Mouse (Mus musculus) large intestine, adult 2 months (tissue): ENCODE results near the gene Gm9495. TPM values are rescaled to one million over a fixed set of nuclear protein-coding genes. Genes with fewer than 3 reads are reported as not detected.
A peak's percentile ranks its signal among the peaks of the same experiment; 100 is the strongest.
"Not testable (repeated sequence)": the region's sequence is repeated elsewhere in the genome, so short reads cannot be mapped to it uniquely, and the experiment has no call there.

Experiments
- DNase-seq: peaks from one replicate; pipeline ENCODE4 v3.0.0-alpha.2; 2012; ENCODE audit warnings: low read depth, low spot score
- WGBS: fragments of 180-500 bp; shearing (Covaris S2); methylation state at CpG from one replicate; pipeline ENCODE4 v1.1.7; 2018; 5-methylcytosine and 5-hydroxymethylcytosine counted together
- polyA plus RNA-seq: library from polyadenylated mRNA; depleted of rRNA; stranded (reverse); fragments of >200 nt; gene quantifications from 2 replicates; pipeline ENCODE4 v1.2.3, GENCODE M21; 2012; rRNA removed

Gene Gm9495
- polyA plus RNA-seq: not detected in 2 replicates

GRCm38 (mm10) chr8:69453465-69453864, at the start of gene Gm9495:
Gene Gm9495 (minus strand): TSS chr8:69453565.
- WGBS: 97% methylated on average over 2 of the region's 3 CpGs
- DNase-seq: not testable (repeated sequence)

GRCm38 (mm10) chr8:69474946-69475345, 21.6 kb upstream of the Gm9495 start:
- DNase-seq: not testable (repeated sequence)
- WGBS: 91% methylated on average over 3 of the region's 3 CpGs

GRCm38 (mm10) chr8:69420018-69420417, 33.3 kb downstream of the Gm9495 start:
- 73% methylated on average over 3 of the region's 3 CpGs for WGBS
- DNase-seq: not testable (repeated sequence)

GRCm38 (mm10) chr8:69414326-69414725, 39.0 kb downstream of the Gm9495 start:
- DNase-seq: no peak
- 100% methylated on average over 1 of the region's 1 CpGs for WGBS

GRCm38 (mm10) chr8:69404768-69405167, 48.6 kb downstream of the Gm9495 start:
- WGBS: 71% methylated on average over 6 of the region's 6 CpGs
- DNase-seq: no peak

- DNase-seq: no peak
- 35% methylated on average over 4 of the region's 4 CpGs for WGBS
Observed at GRCm38 (mm10) chr8:69399956-69400443, 53.4 kb downstream of the Gm9495 start.

- 12% methylated on average over 43 of the region's 43 CpGs for whole genome bisulfite sequencing
- DNase-seq: no peak
Observed at GRCm38 (mm10) chr8:69399181-69399955, 54.0 kb downstream of the Gm9495 start.

GRCm38 (mm10) chr8:69396196-69396595, 57.2 kb downstream of the Gm9495 start:
- no peak for DNase-seq
- 48% methylated on average over 6 of the region's 6 CpGs for WGBS

- DNase-seq: peak; percentile 87
- under 1% methylated on average over 26 of the region's 26 CpGs for WGBS
Observed at GRCm38 (mm10) chr8:69395050-69395789, 58.1 kb downstream of the Gm9495 start.

GRCm38 (mm10) chr8:69384361-69384760, 69.0 kb downstream of the Gm9495 start:
- no peak for DNase-seq
- WGBS: over 99% methylated on average over 6 of the region's 6 CpGs

Other genes with a start within 250 kb of the Gm9495 start
- 0.67 and 1.2 TPM in 2 replicates for gene Zfp930, start 244.5 kb downstream of the Gm9495 start, polyA plus RNA-seq
- 0.21 and 0.22 TPM in 2 replicates for gene D130040H23Rik, start 182.5 kb downstream of the Gm9495 start, polyA plus RNA-seq
- not detected in 2 replicates for gene Gm7697, start 69.4 kb upstream of the Gm9495 start, polyA plus RNA-seq
- gene Zfp868, start 172.0 kb upstream of the Gm9495 start, polyA plus RNA-seq: 4.8 and 5.2 TPM in 2 replicates
- gene Zfp964, start 200.9 kb upstream of the Gm9495 start, polyA plus RNA-seq: 0.38 and 0.43 TPM in 2 replicates